Mouse (Mus musculus) E14TG2a.4 (cell line): ENCODE measurements around the gene Cct4.

Experiments
- CTCF ChIP-seq: conservative IDR thresholded peaks from 2 replicates; pipeline ENCODE4 v1.5.1; 2014; ENCODE audit warnings: low read length
- NANOG ChIP-seq: IDR thresholded peaks from 2 replicates; pipeline ENCODE4 v1.6.1; 2014; ENCODE audit warnings: borderline replicate concordance, low read length, mixed read lengths
- POU5F1 ChIP-seq: IDR thresholded peaks from 2 replicates; pipeline ENCODE4 v1.6.1; 2014; ENCODE audit warnings: low read length, borderline replicate concordance

DNA sequence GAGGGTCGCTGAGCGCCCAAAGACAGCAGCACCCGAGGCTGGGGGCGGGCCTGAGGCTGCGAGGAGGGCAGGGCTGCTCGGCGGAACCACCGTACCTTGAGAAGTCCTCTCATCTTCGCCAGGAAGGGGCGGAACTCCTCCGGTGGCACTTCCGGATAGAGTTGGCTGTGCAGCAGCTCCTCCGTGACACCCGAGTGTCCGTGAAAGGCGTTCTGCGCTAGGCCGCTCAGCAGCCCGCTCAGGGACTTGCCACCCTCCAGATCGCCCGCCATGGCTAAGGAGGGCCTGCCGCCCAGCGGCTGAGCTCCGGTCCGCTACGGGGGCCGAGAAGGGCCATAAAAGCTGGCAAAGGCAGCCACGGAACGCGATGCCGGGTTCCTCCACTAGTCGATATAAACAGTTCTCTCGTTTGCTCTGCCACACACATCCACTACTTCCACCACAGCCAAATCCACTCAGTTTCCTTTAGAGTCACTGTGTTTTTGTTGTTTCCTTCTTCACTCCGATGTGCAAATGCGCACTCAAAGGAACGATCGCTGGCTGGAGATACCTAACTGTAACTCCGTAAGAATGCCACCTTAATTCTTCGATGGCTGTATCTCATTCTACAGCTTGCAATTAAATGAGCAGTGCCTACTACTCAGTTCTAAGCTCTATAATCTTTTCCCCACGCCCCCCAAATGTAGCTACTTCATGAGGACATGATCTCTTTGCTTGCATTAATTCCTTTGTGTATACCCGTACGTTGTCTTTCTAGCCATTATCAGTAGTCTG, 8.1 kb upstream of the Cct4 start, which contains the start of the genes Gm28048 and Commd1:
- TF ChIP-seq CTCF (peak; percentile 25), POU5F1 (no peak), NANOG (no peak)
